Mouse (Mus musculus): ENCODE data around the gene Vpreb1. TPM values are rescaled to one million over a fixed set of nuclear protein-coding genes. Genes with fewer than 3 reads are reported as not detected.
A peak's percentile ranks its signal among the peaks of the same experiment; 100 is the strongest.

The Vpreb1 gene
- total RNA-seq (2015), result 0.99 and 1.4 TPM in 2 replicates
- total RNA-seq (2017), result 0.12 TPM in 1 of 2 replicates, not detected in the other

- peak; percentile 98 for ATAC-seq (replicated peaks; ENCODE audit: poor library complexity)
These were observed at the start of gene Vpreb1, which contains the start of gene Top3b for GRCm38 (mm10) chr16:16870617-16871331. Gene Vpreb1, minus strand, starts transcription at chr16:16870843. Gene Top3b, plus strand, starts transcription at chr16:16870736.

DNA sequence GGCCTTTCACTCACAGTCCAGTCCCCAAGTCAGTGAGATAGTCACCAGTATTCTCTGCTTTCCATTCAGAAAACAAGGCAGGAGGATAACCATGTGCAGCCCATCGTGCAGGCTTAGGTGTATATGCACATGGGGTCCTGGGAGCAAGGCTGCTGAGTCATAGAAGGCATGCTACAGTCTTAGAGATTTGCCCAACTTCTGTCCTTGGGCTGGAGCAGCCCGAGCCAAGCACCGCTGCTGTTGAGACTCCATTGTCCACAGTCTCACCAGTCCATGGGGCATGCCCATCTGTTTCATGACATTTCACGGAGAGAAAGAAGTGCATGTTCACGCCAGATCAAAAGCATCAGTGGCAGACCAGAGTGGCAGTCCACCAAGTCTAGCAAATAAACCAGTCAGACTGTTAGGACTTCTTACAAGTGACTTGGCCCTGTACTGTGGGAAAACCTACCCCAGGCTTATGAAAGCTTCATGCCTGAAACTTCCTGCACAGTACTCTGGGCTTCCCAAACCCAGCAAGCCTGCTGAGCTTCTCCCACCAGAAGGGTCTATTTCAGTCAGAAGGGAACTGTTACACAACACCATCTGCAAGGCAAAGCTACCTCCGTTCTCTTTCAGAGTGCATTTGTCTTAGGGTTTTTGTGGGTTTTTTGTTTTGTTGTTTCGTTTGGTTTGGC, 47.9 kb upstream of the Vpreb1 start:
- ATAC-seq (replicated peaks; ENCODE audit: poor library complexity), result peak; percentile 47

DNA sequence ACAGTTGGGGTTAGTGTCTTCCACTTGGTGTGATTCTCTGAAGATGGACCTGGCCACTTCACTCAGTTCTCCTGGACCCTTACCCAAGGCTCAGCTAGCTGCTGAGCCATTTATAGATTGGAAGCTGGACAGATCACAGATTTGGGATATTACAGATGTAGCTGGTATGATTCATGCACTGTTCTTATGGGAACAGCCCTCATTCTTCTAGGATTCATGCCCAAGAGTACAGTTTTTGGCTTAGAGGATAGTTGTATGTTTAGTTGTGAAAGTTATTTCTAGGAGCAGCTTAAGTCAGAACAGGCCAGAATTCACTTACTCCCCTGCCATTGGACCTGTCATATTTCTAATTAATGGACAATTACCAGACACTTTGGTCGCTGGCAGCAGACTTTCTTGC, 42.8 kb upstream of the Vpreb1 start:
- no peak for ATAC-seq (replicated peaks; ENCODE audit: poor library complexity)

- ATAC-seq (replicated peaks; ENCODE audit: poor library complexity), result peak; percentile 98
These were observed 41.3 kb upstream of the Vpreb1 start for GRCm38 (mm10) chr16:16911641-16912597.

DNA sequence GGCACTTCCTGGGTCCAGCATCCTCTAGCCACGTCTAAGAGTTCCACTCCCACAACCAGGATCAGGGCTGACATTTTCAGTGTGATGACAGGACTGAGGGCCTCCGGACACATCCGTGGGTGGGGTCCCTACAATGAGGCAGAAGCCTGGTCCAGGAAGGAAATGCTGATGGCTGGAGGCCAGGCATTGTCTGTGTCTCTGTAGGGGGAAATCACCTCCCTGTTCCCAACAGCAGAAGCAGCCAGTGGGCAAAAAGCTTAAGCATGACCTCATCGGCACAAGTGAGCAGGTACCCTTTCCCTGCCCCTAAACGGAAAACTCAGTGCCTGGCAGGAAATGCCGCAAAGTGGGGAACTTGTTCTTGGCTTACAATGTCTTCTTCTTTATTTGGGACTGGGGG, 37.2 kb upstream of the Vpreb1 start:
- ATAC-seq (replicated peaks; ENCODE audit: poor library complexity), result no peak

DNA sequence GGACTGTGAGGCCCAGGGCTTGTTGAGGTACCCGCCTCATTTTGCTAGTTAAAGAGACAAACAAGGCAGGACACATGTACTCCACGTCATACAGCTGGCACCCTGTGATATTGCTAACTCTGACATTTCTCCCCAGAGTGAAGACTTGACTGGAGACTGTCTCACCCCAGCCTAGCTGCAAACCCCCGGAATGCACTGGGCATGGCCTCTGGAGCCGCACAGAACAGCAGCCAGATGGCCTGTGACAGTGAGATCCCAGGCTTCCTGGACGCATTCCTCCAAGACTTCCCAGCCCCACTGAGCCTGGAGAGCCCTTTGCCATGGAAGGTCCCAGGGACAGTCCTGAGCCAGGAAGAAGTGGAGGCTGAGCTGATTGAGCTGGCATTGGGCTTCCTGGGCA, 32.5 kb upstream of the Vpreb1 start:
- ATAC-seq (replicated peaks; ENCODE audit: poor library complexity), result no peak

GRCm38 (mm10) chr16:16902329-16902728, 31.7 kb upstream of the Vpreb1 start:
- peak; percentile 60 for ATAC-seq (replicated peaks; ENCODE audit: poor library complexity)

DNA sequence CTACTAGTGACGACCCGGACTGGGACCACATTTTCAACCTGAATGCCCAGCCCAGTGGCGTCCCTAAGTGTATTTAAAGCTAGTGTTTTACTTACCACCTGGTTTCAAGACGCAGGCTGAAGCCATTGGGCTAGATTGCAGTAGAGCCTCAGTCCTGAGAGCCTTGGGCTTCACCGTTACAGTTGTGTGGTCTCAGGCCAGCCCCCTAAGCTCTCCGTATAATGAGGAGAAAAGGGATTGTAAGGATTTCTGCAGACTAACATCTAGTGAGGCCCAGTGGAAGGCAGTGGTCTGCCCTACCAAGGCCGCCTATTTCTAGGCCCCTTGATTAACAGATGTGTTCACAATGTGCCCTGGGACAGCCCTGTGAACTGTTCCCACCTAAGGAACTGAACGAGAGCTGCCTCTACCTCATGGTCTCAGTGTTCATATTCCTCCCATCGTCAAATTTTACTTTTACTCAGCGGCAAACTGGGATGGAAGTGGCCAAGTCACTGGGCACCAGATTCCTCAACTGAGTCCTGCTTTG, 26.5 kb upstream of the Vpreb1 start:
- no peak for ATAC-seq (replicated peaks; ENCODE audit: poor library complexity)

GRCm38 (mm10) chr16:16896382-16897055, 25.9 kb upstream of the Vpreb1 start, which contains the start of gene Ppm1f:
Gene Ppm1f, plus strand, starts transcription at chr16:16896469.
- ATAC-seq (replicated peaks; ENCODE audit: poor library complexity), result peak; percentile 92

GRCm38 (mm10) chr16:16896015-16896381, 25.4 kb upstream of the Vpreb1 start:
- peak; percentile 24 for ATAC-seq (replicated peaks; ENCODE audit: poor library complexity)

GRCm38 (mm10) chr16:16892366-16892765, 21.7 kb upstream of the Vpreb1 start:
- ATAC-seq (replicated peaks; ENCODE audit: poor library complexity), result no peak

- no peak for ATAC-seq (replicated peaks; ENCODE audit: poor library complexity)
These were observed 17.7 kb upstream of the Vpreb1 start for GRCm38 (mm10) chr16:16888341-16888740.

GRCm38 (mm10) chr16:16879025-16879424, 8.4 kb upstream of the Vpreb1 start:
- ATAC-seq (replicated peaks; ENCODE audit: poor library complexity), result no peak

DNA sequence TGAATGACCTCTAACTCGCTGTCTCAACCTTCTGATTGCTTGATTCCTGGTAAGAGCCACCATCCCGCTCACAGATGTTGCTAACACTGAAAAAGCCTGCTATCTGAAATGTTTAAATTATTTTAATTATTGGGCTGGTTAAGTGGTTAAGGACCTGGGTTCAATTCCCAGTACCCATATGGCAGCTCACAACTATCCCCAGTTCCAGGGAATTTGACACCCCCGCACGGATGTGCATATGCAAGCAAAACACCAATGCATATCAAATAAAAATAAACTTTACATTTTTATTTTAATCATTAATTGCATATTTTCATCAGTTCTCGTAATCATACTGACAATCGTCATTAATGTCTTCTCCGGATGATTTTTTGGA, 414 bp downstream of the Vpreb1 start:
- no peak for ATAC-seq (replicated peaks; ENCODE audit: poor library complexity)

DNA sequence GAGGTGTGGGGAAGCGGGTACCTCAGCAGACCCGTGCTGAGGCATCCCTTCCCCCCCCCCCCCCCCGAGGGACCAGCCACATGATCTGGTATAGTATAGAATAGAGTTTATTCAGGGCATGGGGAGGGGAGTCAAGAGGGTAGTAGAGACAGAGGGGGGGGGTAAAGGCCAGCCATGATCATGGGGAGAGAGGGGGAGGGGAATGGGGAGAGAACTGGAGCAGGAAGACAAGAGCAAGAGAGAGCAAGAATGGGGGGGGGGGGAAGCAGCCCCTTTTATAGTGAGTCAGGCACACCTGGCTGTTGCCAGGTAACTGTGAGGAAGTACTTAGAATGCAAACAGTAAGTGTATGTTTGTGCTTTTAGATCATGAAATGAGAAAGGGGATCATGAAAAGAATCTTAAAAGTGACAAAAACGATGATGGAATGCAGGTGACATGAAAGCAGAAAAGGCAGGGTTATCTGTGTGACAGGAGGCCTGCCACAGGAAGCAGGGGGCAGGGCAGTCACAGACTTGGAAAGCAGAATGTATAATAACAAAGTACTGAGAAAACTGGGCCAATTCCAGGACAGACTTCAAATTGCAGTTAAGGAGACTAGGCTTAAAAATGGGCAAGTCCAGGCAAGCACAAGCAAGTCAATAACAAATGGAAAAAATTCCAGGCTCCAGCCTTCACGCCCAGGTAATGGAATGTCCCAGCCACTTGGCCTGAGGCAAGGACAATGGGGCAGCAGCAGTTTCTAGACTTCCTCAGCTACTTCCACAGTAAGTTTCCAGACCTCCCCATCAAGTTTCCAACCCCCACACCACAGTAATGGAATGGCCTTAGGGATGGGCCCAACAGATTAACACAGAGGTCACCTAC, 4.7 kb downstream of the Vpreb1 start:
- no peak for ATAC-seq (replicated peaks; ENCODE audit: poor library complexity)

GRCm38 (mm10) chr16:16865217-16865616, 5.4 kb downstream of the Vpreb1 start:
- peak; percentile 97 for ATAC-seq (replicated peaks; ENCODE audit: poor library complexity)

- ATAC-seq (replicated peaks; ENCODE audit: poor library complexity), result no peak
These were observed 6.7 kb downstream of the Vpreb1 start, which contains the start of gene Igll1 for GRCm38 (mm10) chr16:16863978-16864377. Gene Igll1, minus strand, starts transcription at chr16:16863985.

- no peak for ATAC-seq (replicated peaks; ENCODE audit: poor library complexity)
These were observed 8.4 kb downstream of the Vpreb1 start for GRCm38 (mm10) chr16:16862288-16862687.

GRCm38 (mm10) chr16:16856731-16857476, 13.7 kb downstream of the Vpreb1 start:
- ATAC-seq (replicated peaks; ENCODE audit: poor library complexity), result peak; percentile 57
